Mouse (Mus musculus): ENCODE measurements around the gene Gas2.

The Gas2 gene

DNA sequence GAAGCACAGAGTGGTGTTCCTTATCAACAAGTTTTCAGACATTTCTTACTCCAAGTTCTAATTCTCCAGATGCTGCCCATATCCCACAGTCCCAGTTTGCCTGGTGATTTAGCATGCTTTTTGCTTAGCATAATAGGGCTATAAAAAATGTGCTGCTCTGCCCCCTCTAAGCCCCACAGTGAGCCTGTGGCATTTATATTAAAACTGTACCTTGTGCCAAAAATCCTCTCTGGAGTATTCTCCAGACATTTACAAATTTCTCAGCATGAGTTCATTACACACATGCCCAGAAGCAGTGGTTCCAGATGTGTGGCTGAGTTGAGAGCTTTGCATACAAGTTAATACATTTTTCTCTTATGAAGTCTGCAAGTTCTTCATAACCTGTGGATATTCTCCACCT, 107.6 kb downstream of the Gas2 start:
- no peak for DNase-seq

DNA sequence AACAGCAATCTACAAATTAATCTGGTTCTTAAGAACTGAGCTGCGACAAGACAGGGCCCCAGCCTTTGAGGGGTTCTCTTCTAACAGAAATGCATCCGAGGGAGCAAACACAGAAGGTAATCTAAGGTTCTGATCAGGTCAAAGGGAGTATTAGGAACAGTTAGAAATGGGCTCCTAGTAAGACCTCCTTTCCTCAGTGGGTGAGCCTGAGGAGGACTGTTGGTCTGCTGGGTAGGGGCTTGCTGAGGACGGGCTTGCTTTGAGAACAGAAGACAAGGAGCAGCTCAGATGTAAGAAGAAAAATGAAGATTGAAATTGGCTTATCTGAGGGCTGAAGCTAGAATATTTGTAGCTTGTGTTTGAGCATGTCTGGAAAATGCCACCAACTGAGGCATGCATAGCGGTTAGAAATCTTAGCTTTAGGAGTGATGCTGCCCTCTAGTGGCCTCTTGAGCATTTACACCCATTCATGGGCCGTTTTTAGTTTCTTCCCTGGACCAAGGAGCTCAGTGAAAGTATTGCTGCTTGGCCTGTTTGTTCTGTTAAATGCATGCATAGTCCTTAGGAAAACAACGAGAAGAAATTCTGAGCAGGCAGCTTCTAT, 110.5 kb downstream of the Gas2 start:
- peak; percentile 75 to 78 for DNase-seq

- DNase-seq: peak; percentile 19
These were observed 111.3 kb downstream of the Gas2 start for GRCm38 (mm10) chr7:51973091-51973490.

GRCm38 (mm10) chr7:51973526-51973925, 111.7 kb downstream of the Gas2 start:
- DNase-seq: no peak

DNA sequence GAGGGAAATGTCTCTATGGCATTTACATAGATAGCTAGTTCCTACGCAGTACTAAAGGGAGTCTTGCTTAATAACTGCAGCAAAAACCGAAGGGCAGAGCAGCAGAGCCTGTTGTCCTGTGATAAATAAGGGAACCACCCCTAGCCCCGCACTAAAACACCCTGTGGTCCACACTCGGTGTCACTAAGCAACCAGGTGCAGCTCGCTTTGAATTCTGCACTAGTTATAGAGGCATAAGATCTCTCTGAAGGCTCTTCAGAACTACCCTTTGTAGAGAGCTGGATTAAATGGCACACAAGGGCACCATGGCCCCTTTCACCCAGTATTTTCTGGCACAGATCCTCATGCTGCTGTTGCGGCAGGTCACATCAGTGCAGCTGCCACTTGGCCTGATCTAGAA, 113.4 kb downstream of the Gas2 start:
- no peak for DNase-seq

DNA sequence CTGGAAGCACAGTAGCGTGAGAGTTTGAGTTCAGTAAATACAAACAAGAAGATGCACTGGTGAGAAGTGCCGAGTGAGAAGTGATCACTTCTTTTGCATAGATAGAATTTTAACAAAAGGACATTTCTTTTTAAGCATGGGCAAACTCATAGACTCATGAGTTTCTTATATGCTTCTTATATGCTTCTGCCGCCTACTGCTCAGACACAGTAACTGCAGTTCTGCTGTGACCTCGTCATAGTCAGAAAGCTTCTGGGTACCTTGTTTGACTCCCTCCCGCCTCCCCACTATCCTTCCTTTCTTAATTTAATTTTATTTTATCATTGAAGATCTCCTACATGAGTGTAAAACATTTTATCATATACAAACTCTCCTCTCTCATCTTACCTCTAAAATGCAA, 117.5 kb downstream of the Gas2 start:
- peak; percentile 31 to 52 for DNase-seq

GRCm38 (mm10) chr7:51982303-51982702, 120.5 kb downstream of the Gas2 start:
- no peak for DNase-seq

DNA sequence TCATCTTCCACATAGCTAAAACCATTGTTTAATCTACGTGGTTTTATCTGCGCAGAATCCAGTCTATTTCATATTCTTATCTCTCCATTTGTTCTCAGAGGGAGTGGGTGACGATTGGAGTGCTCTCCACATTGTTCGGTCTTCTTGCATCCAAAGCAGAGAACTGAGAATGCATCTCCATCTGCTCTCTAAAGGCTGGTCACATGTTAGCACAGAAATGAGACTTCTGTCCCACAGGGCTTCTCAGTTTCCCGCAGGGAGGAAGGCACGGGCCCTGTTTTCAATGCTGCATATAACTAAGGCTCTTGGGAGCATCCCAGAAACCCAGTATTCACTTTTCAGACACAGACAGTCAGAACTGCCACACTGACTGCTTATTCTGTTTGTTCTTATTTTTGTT, 123.9 kb downstream of the Gas2 start:
- no peak for DNase-seq

- DNase-seq: no peak
These were observed 125.1 kb downstream of the Gas2 start for GRCm38 (mm10) chr7:51986909-51987308.

DNA sequence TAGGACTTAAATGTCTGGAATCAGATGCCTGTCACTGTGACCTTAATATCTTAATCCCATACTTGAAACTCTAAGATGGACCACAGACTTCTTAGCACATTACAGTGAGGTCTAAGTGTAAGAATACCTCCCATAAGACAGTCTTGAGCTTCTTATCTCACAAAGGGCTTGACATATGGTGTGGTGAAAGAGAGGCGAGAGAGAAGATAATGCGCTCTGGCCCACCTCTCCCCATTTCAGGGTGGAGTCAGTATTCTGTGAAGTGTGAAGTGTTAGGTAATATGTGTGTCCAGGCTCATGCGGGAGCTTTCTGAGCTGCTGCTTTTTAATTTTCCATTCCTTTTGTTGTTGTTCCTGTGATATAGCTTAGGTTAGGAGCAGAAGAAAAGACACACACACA, 129.2 kb downstream of the Gas2 start:
- DNase-seq: no peak

GRCm38 (mm10) chr7:52005511-52006295, 143.9 kb downstream of the Gas2 start, which contains the start of gene Svip:
Svip (minus strand) TSS chr7:52006018.
- DNase-seq: peak; percentile 96

- DNase-seq: no peak
These were observed 144.4 kb downstream of the Gas2 start for GRCm38 (mm10) chr7:52006296-52006630.

- DNase-seq: peak in 1 of 2 experiments; percentile 7
These were observed 145.3 kb downstream of the Gas2 start for GRCm38 (mm10) chr7:52007138-52007537.

DNA sequence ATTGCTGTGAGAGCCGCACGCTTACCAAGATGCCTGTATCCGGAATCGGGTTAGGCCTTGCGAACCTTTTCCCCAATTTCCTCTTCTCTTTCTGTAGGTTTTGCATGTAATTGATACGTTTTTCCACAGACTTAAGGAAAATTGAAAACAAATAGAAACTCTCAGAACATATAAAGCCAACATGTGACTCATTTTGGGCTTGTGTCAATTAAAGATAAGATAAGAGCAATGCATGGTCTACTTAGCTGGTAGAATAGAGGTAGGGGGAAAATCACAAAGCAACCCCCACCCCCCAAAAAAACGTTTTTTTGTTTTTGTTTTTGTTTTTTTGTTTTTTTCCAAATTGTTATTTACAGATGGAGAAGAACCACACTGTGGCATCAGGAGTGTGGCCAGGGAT, 151.6 kb downstream of the Gas2 start:
- no peak for DNase-seq

GRCm38 (mm10) chr7:52015180-52015579, 153.4 kb downstream of the Gas2 start:
- no peak for DNase-seq

DNA sequence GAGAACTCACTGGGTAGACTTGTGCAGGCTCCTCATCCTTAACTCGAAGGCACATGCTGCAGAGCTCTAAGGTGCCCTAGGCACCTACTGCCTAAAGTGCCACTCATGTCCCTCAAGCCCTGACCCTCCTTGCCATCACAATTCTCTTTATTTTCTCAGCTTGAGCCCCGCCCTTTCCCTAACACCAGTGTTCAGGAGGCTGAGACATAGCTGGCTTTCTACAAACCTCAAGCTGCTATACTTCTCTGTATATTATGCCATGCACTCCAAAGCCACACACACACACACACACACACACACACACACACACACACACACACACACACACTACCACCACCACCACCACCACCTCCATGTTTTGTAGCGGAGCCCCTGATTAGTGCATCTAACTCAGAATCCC, 153.8 kb downstream of the Gas2 start, which contains the start of gene 1700015G11Rik:
Gene 1700015G11Rik (minus strand): TSS at position 101 of the 400 bp plus-strand sequence.
- no peak for DNase-seq

- DNase-seq: no peak
These were observed 160.2 kb downstream of the Gas2 start for GRCm38 (mm10) chr7:52022039-52022438.

GRCm38 (mm10) chr7:52024050-52024626, 162.3 kb downstream of the Gas2 start:
- DNase-seq: no peak

DNA sequence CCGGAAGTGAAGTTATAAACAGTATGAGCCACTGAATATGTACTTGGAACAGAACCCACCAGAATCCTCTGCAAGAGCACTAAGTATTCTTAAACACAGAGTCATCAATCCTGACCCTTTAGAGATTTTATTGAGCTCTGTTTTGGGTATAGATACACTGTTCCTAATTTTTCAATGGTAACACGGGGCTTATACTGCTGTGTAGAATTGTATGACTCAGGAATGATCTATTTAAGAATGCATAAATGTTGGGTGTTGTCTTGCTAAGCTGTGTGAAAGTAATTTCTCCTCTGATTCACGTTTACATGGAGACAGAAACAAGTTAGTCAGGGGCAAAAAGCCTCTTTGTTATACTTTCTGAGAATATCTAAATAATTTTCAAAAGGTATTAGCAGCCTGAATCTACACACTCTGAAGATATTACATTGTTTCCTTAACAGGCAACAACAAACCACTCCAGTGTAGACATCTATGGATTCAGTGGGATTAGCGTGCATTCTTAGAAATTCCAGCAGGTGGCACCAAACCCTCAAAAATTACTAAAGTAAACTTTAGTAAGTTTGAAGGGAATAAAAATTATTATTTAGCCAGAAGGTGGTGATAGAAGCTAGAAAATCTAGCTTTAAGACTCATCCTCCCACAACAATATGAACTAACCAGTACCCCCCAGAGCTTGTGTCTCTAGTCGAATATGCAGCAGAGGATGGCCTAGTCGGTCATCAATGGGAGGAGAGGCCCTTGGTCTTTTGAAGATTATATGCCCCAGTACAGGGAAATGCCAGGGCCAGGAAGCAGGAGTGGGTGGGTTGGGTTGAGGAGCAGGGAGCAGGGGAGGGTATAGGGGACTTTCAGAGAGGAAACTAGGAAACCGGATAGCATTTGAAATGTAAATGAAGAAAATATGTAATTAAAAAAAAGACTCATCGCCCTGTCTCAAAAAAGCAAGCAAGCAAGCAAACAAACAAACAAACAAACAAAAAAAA, 176.1 kb downstream of the Gas2 start:
- DNase-seq: peak; percentile 68 to 71
